Mouse (Mus musculus) E14TG2a.4 (cell line): ENCODE measurements at regions not wholly inside any gene's neighbourhood (a gene's known extent, or its start where the extent isn't known, plus 50 kb on each side); places are given as distances from the start of the nearest gene placed in this dataset.

Experiments used
- CTCF ChIP-seq: conservative IDR thresholded peaks from 2 replicates; pipeline ENCODE4 v1.5.1; 2014; ENCODE audit warnings: low read length
- NANOG ChIP-seq: IDR thresholded peaks from 2 replicates; pipeline ENCODE4 v1.6.1; 2014; ENCODE audit warnings: borderline replicate concordance, low read length, mixed read lengths
- POU5F1 ChIP-seq: IDR thresholded peaks from 2 replicates; pipeline ENCODE4 v1.6.1; 2014; ENCODE audit warnings: low read length, borderline replicate concordance

GRCm38 (mm10) chr7:83023990-83024389 is 156.9 kb downstream of the Mex3b start:
- TF ChIP-seq CTCF (no peak), POU5F1 (no peak), NANOG (no peak)
